Mouse (Mus musculus): ENCODE results near the gene Ccl26.
A peak's percentile ranks its signal among the peaks of the same experiment; 100 is the strongest.

DNA sequence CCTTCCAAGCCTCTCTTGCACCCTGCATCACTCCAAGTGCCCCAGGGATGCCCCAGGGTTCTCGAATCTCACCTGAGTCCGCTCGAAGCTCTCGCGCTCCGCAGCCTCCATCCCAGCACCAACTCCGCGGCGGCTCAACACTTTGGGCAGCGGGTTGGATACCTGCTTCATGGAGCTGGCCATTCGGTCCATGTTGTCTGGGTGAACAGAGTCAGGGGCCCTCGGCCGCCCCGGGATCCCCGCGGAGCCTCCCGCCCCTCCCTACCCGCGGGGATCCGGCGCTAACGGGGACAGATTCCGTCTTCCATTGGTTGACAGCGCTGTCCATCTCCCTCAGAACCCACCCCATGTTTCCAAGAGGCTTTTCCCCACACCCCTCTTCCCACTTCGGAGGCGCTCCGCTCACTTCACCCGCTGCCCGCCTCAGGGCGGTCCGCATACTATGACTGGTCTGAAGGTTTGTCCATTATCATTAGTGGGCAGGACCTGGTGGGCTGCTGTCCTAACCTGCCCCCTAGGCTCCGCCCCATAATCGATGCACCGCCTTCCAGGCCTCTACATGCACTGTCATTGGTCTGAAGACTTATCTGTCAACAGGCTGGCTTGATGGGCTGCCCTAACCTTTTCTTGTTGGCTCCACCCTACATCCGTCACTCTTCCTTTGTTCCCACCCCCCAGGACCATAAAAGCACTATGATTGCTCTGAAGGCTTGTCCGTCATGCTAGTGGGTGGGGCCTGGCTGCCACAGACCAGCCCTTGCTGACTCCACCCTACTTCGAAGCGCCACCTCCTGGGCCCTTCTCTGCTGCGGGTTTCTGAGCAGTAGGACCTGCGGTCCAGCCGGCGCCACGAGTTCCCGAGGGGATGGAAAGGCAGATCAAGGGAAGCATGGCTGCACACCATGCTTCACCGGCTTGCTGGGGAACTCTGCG, 18.2 kb downstream of the Ccl26 start, which contains the start of gene Hip1:
- no peak for TF ChIP-seq POLR2A (IDR thresholded peaks at IDR 0.05; ENCODE audit: control insufficient read depth, extremely low read depth, insufficient read depth, low read length, poor library complexity)
- peak; percentile 32; the same call in 1 of the 2 replicates for TF ChIP-seq CTCF (IDR thresholded peaks at IDR 0.05; ENCODE audit: borderline replicate concordance, control insufficient read depth, extremely low read depth, insufficient read depth, low read length, poor library complexity)
